Mouse (Mus musculus): ENCODE data around the gene Spon1.

Spon1 gene

GRCm38 (mm10) chr7:113901511-113901910, 135.7 kb downstream of the Spon1 start:
- DNase-seq (ENCODE audit: low read depth in 2 of 2, low spot score in 2 of 2): no peak

GRCm38 (mm10) chr7:113901941-113902515, 136.2 kb downstream of the Spon1 start:
- no peak for DNase-seq (ENCODE audit: low read depth in 2 of 2, low spot score in 2 of 2)

GRCm38 (mm10) chr7:113903127-113903827, 137.5 kb downstream of the Spon1 start:
- DNase-seq (ENCODE audit: low read depth in 2 of 2, low spot score in 2 of 2): no peak

GRCm38 (mm10) chr7:113903939-113904338, 138.1 kb downstream of the Spon1 start:
- DNase-seq (ENCODE audit: low read depth in 2 of 2, low spot score in 2 of 2): no peak

GRCm38 (mm10) chr7:113904348-113904895, 138.6 kb downstream of the Spon1 start:
- no peak for DNase-seq (ENCODE audit: low read depth in 2 of 2, low spot score in 2 of 2)

GRCm38 (mm10) chr7:113909161-113909825, 143.5 kb downstream of the Spon1 start:
- DNase-seq (ENCODE audit: low read depth in 2 of 2, low spot score in 2 of 2): no peak

GRCm38 (mm10) chr7:113910856-113911255, 145.1 kb downstream of the Spon1 start:
- DNase-seq (ENCODE audit: low read depth in 2 of 2, low spot score in 2 of 2): no peak

- no peak for DNase-seq (ENCODE audit: low read depth in 2 of 2, low spot score in 2 of 2)
Observed at GRCm38 (mm10) chr7:113915936-113916335, 150.1 kb downstream of the Spon1 start.

- DNase-seq (ENCODE audit: low read depth in 2 of 2, low spot score in 2 of 2): no peak
Observed at GRCm38 (mm10) chr7:113918916-113919315, 153.1 kb downstream of the Spon1 start.

- no peak for DNase-seq (ENCODE audit: low read depth in 2 of 2, low spot score in 2 of 2)
Observed at GRCm38 (mm10) chr7:113919505-113919904, 153.7 kb downstream of the Spon1 start.

- no peak for DNase-seq (ENCODE audit: low read depth in 2 of 2, low spot score in 2 of 2)
Observed at GRCm38 (mm10) chr7:113920056-113920455, 154.3 kb downstream of the Spon1 start.

GRCm38 (mm10) chr7:113924561-113924960, 158.8 kb downstream of the Spon1 start:
- no peak for DNase-seq (ENCODE audit: low read depth in 2 of 2, low spot score in 2 of 2)

GRCm38 (mm10) chr7:113950888-113951287, 185.1 kb downstream of the Spon1 start:
- no peak for DNase-seq (ENCODE audit: low read depth in 2 of 2, low spot score in 2 of 2)

GRCm38 (mm10) chr7:113955431-113955830, 189.6 kb downstream of the Spon1 start:
- no peak for DNase-seq (ENCODE audit: low read depth in 2 of 2, low spot score in 2 of 2)

- no peak for DNase-seq (ENCODE audit: low read depth in 2 of 2, low spot score in 2 of 2)
Observed at GRCm38 (mm10) chr7:113960841-113961499, 195.2 kb downstream of the Spon1 start.

GRCm38 (mm10) chr7:113961500-113961895, 195.7 kb downstream of the Spon1 start:
- DNase-seq (ENCODE audit: low read depth in 2 of 2, low spot score in 2 of 2): no peak

GRCm38 (mm10) chr7:113962078-113962477, 196.3 kb downstream of the Spon1 start:
- DNase-seq (ENCODE audit: low read depth in 2 of 2, low spot score in 2 of 2): no peak

GRCm38 (mm10) chr7:113963766-113964165, 198.0 kb downstream of the Spon1 start:
- no peak for DNase-seq (ENCODE audit: low read depth in 2 of 2, low spot score in 2 of 2)

- DNase-seq (ENCODE audit: low read depth in 2 of 2, low spot score in 2 of 2): no peak
Observed at GRCm38 (mm10) chr7:113965625-113966024, 199.8 kb downstream of the Spon1 start.

GRCm38 (mm10) chr7:113969182-113969581, 203.4 kb downstream of the Spon1 start:
- no peak for DNase-seq (ENCODE audit: low read depth in 2 of 2, low spot score in 2 of 2)

- no peak for DNase-seq (ENCODE audit: low read depth in 2 of 2, low spot score in 2 of 2)
Observed at GRCm38 (mm10) chr7:113972536-113972935, 206.7 kb downstream of the Spon1 start.

Measured in CD8-positive naive resting alpha-beta T cell, adult 2 months (primary cell).